Mouse (Mus musculus): ENCODE results near the gene Xab2.

DNA sequence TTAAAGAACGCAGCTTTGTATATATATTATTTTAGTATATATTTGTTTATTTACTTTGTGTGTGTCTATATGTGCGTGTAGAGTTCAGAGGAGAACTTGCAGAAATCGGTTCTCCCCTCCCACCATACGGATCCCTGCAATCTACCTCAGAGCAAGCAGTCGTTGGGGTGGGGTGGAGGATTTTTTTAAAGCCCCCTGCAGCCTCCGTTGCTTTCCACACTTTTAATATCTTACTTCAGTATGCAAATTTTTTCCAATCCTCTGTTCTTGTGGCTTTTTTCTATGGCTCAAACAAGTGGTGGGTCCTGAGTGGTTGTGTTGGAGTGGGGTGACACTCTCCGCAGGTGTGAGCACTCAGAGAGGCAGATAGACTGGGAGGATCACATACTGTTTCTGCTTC is 52.7 kb downstream of the Xab2 start:
- TF ChIP-seq CTCF (IDR thresholded peaks at IDR 0.05; ENCODE audit: low read depth, low read length) (no peak), GATA2 (IDR thresholded peaks at IDR 0.05; ENCODE audit: borderline replicate concordance, low read depth, low read length) (no peak), GATA1 (IDR thresholded peaks at IDR 0.05; ENCODE audit: borderline replicate concordance, low read length) (no peak), TAL1 (conservative IDR thresholded peaks at IDR 0.05; ENCODE audit: low read depth, low read length) (no peak)

Data from G1E (cell line).